Comparison of ENCODE assay signal across 8 mouse cellular contexts in the genomic region with DNA sequence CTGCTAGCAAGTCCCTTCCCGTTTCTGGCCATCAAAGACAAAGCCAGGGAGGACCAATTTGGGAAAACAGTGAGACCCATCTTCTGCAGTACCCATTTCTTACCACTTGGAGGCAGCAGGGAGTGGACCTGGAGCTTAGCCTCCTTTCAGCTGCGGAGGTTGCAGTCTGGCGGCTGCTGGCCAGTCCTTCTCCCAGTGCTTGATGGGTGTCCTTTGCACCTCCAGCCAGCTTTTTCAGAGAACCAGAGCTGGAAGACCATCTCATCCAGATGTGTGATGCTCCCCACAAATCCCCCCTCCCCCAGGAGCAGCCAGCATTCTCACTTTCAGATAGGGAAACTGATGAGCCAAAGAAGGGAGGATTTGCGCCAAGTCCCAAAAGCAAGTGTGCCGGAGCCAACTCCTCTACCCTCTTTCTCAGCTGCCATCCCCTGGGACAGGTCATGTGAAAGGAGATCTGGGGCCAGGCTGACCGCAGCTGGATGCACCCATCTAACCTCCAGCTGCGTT. TPM values are rescaled to one million over a fixed set of nuclear protein-coding genes. Genes with fewer than 3 reads are reported as not detected.
DNase-seq lines count a peak whose midpoint lies in the region; ATAC-seq and TF ChIP-seq lines count a peak whose summit lies in the region.

No protein-coding gene starts in this region.

- no peak for TF ChIP-seq POLR2A in CH12.LX (IDR thresholded peaks at IDR 0.05; ENCODE audit: low read depth, low read length)
- no peak for TF ChIP-seq POLR2A in heart, adult 2 months (IDR thresholded peaks at IDR 0.05; ENCODE audit: insufficient read depth, low read depth, low read length)

- H3K27ac ChIP-seq in CH12.LX (ENCODE audit: insufficient read depth, low read depth), result no peak overlapping the region
- H3K27ac ChIP-seq in heart, adult 2 months, result no peak overlapping the region
- no peak overlapping the region for H3K27ac ChIP-seq in kidney, postnatal 0 days
- H3K27ac ChIP-seq in liver, embryonic 13.5 days, result no peak overlapping the region

- H3K27me3 ChIP-seq in CH12.LX (replicated peaks), result peaks cover 77% of the 10 kb centered on the region
- no peaks in the 10 kb centered on the region for H3K27me3 ChIP-seq in heart, adult 2 months (ENCODE audit: control insufficient read depth, insufficient read depth, low read length)
- H3K27me3 ChIP-seq in kidney, postnatal 0 days (ENCODE audit: insufficient read depth, low read length), result no peaks in the 10 kb centered on the region; the same call in 1 of the 2 replicates
- peaks cover 6% of the 10 kb centered on the region; the same call in 1 of the 2 replicates for H3K27me3 ChIP-seq in liver, embryonic 13.5 days

- no peak for TF ChIP-seq EP300 in CH12.LX (IDR thresholded peaks at IDR 0.05; ENCODE audit: low read length)
- 0 out of 2 replicates have a peak, but pooled peaks have one; percentile 69 for TF ChIP-seq EP300 in heart, adult 2 months (IDR thresholded peaks at IDR 0.05; ENCODE audit: insufficient read depth, low read depth, low read length)

- H3K36me3 ChIP-seq in CH12.LX (replicated peaks in 1 of 2; ENCODE audit: control insufficient read depth in 1 of 2, insufficient read depth in 1 of 2, low read length in 1 of 2), result no peaks in the 10 kb centered on the region
- H3K36me3 ChIP-seq in heart, adult 2 months (ENCODE audit: control insufficient read depth, insufficient read depth, low read length), result no peaks in the 10 kb centered on the region
- H3K36me3 ChIP-seq in kidney, postnatal 0 days (ENCODE audit: insufficient read depth, low read length), result no peaks in the 10 kb centered on the region
- no peaks in the 10 kb centered on the region for H3K36me3 ChIP-seq in liver, embryonic 13.5 days

- 27% methylated on average over 7 of the region's 7 CpGs for WGBS in heart, adult 2 months
- WGBS in kidney, postnatal 0 days, result 19% methylated on average over 7 of the region's 7 CpGs
- WGBS in liver, embryonic 13.5 days (ENCODE audit: insufficient replicate concordance), result 32% methylated on average over 7 of the region's 7 CpGs

- TF ChIP-seq CTCF in CH12.LX (conservative IDR thresholded peaks at IDR 0.05 in 1 of 2, IDR thresholded peaks at IDR 0.05 in 1 of 2; ENCODE audit: low read depth in 2 of 2, low read length in 2 of 2), result peak; percentile 72 to 88
- peak; percentile 97 for TF ChIP-seq CTCF in heart, adult 2 months (IDR thresholded peaks at IDR 0.05)
- TF ChIP-seq CTCF in kidney, postnatal 0 days (IDR thresholded peaks at IDR 0.05; ENCODE audit: low read depth), result peak; percentile 95

- no peaks in the 10 kb centered on the region for H3K9me3 ChIP-seq in CH12.LX (replicated peaks; ENCODE audit: low read length)
- no peaks in the 10 kb centered on the region for H3K9me3 ChIP-seq in kidney, postnatal 0 days (replicated peaks; ENCODE audit: low read length)
- H3K9me3 ChIP-seq in liver, embryonic 13.5 days (replicated peaks), result no peaks in the 10 kb centered on the region

- H3K9ac ChIP-seq in CH12.LX (ENCODE audit: insufficient read depth, low read depth), result no peak overlapping the region
- no peak overlapping the region for H3K9ac ChIP-seq in heart, adult 2 months (ENCODE audit: low read depth, low read length)
- H3K9ac ChIP-seq in kidney, postnatal 0 days (ENCODE audit: low read depth, low read length), result no peak overlapping the region
- H3K9ac ChIP-seq in liver, embryonic 13.5 days, result no peak overlapping the region

- dilution Hi-C loops in CH12.LX (cut with MboI; ENCODE audit: extremely low pct_ligation_motif_present, extremely low pct_unique_long_range_greater_than_20kb, low sequenced_read_pairs), result no loop called here

- peaks cover 3 to 5% of the 10 kb centered on the region in 2 experiments; a peak in 3 of 4 replicates for H3K4me1 ChIP-seq in CH12.LX (ENCODE audit: control insufficient read depth in 1 of 2, insufficient read depth in 2 of 2)
- no peaks in the 10 kb centered on the region; the same call in 1 of the 2 replicates for H3K4me1 ChIP-seq in heart, adult 2 months (ENCODE audit: control insufficient read depth, insufficient read depth, low read length)
- no peaks in the 10 kb centered on the region for H3K4me1 ChIP-seq in kidney, postnatal 0 days (replicated peaks; ENCODE audit: insufficient read depth, low read length)
- no peaks in the 10 kb centered on the region for H3K4me1 ChIP-seq in liver, embryonic 13.5 days (replicated peaks)

- H3K4me2 ChIP-seq in CH12.LX (ENCODE audit: insufficient read depth, low read depth, poor library complexity, severe bottlenecking), result peak overlapping the region; percentile 8; the same call in 1 of the 2 replicates
- 0 out of 2 replicates have a peak overlapping the region, but pooled peaks have one; percentile 1 for H3K4me2 ChIP-seq in kidney, postnatal 0 days (ENCODE audit: low read length)
- H3K4me2 ChIP-seq in liver, embryonic 13.5 days, result no peak overlapping the region

- DNase-seq in CH12.LX (ENCODE audit: extremely low read depth), result peak; percentile 57
- DNase-seq in T-cell, adult 2 months (ENCODE audit: low spot score), result peak; percentile 2
- peak; percentile 74 to 83 for DNase-seq in cerebellum, postnatal 36 days
- DNase-seq in heart, adult 2 months, result peak; percentile 76
- DNase-seq in kidney, postnatal 0 days (ENCODE audit: low spot score), result peak; percentile 86
- DNase-seq in liver, embryonic 13.5 days, result peak; percentile 20
- DNase-seq in retina, postnatal 7 days (ENCODE audit: low read depth, low spot score), result peak; percentile 65

- no peak for ATAC-seq in kidney, postnatal 0 days (replicated peaks; ENCODE audit: low FRiP score, low read depth)
- no peak for ATAC-seq in liver, embryonic 13.5 days (ENCODE audit: low read depth)
- ATAC-seq in inflammation-experienced regulatory T-cells, adult 6 months, result no peak

- no peaks in the 10 kb centered on the region for H3K79me2 ChIP-seq in CH12.LX (replicated peaks; ENCODE audit: control insufficient read depth, extremely low read depth, insufficient read depth, poor library complexity, severe bottlenecking)
- no peaks in the 10 kb centered on the region for H3K79me2 ChIP-seq in heart, adult 2 months (replicated peaks; ENCODE audit: control insufficient read depth, insufficient read depth, low read length)

- TF ChIP-seq RAD21 in CH12.LX (IDR thresholded peaks at IDR 0.05; ENCODE audit: low read depth, low read length), result peak; percentile 44

- in situ Hi-C loops in CH12.LX (cut with MboI; ENCODE audit: low pct_ligation_motif_present, low pct_unique_long_range_greater_than_20kb, low sequenced_read_pairs), result no loop called here

- intact Hi-C loops in heart, adult 2 months (cut with DNase I), result loop anchor here (1.0 to 2.0 kb wide), 2 partner anchors 17 to 46 kb away; no protein-coding TSS in a partner anchor

- no peak overlapping the region for H3K4me3 ChIP-seq in CH12.LX (replicated peaks in 1 of 3; ENCODE audit: low read depth in 2 of 3, low read length in 2 of 3, poor library complexity in 1 of 3)
- H3K4me3 ChIP-seq in heart, adult 2 months, result no peak overlapping the region
- no peak overlapping the region for H3K4me3 ChIP-seq in kidney, postnatal 0 days (replicated peaks; ENCODE audit: low read depth, low read length)
- no peak overlapping the region for H3K4me3 ChIP-seq in liver, embryonic 13.5 days (replicated peaks)

TF ChIP-seq in CH12.LX, 34 proteins besides CTCF, POLR2A, EP300 and RAD21:
- TF ChIP-seq ZC3H11A (IDR thresholded peaks at IDR 0.05; ENCODE audit: low read depth, low read length) (no peak), POLR2AphosphoS2 (IDR thresholded peaks at IDR 0.05; ENCODE audit: low read depth, low read length) (no peak), SMC3 (IDR thresholded peaks at IDR 0.05; ENCODE audit: low read depth, low read length) (peak; percentile 57)

RNA-seq across cellular contexts. Expression of a gene that starts 20.7 kb away (rescaled TPM):
- total RNA-seq in CH12.LX (2012; rRNA removed) (not detected in 2 replicates), CH12.LX (2014; rRNA removed) (not detected in 2 replicates)
- not detected in 2 replicates for polyA plus RNA-seq in CH12.LX (2012; ENCODE audit: insufficient read length, low read depth)
- not detected for total RNA-seq in heart, adult 2 months (2021)
- polyA plus RNA-seq in heart, adult 2 months (2012; rRNA removed), result 1.5 and 1.6 TPM in 2 replicates
- 0.11 TPM in 1 of 2 replicates, not detected in the other for polyA plus RNA-seq in kidney, postnatal 0 days (2015; fragmentation: Nextera tagmentation; extraction: Ambion mirVana)
- not detected in 2 replicates for polyA plus RNA-seq in liver, embryonic 13.5 days (2015; fragmentation: Nextera tagmentation; extraction: Ambion mirVana)
- polyA plus RNA-seq in inflammation-experienced regulatory T-cells, adult 6 months (2017; shearing (Covaris generic)), result not detected

RNA-seq across cellular contexts. Expression of a gene that starts 21.1 kb away (rescaled TPM):
- total RNA-seq in CH12.LX (2012; rRNA removed) (0.04 and 0.08 TPM in 2 replicates), CH12.LX (2014; rRNA removed) (0.08 TPM in 1 of 2 replicates, not detected in the other)
- polyA plus RNA-seq in CH12.LX (2012; ENCODE audit: insufficient read length, low read depth), result 0.06 TPM in 1 of 2 replicates, not detected in the other
- 10 to 100 TPM; 12.7 to 13.7 TPM for total RNA-seq in heart, adult 2 months (2021)
- 15.7 and 17.1 TPM in 2 replicates for polyA plus RNA-seq in heart, adult 2 months (2012; rRNA removed)
- polyA plus RNA-seq in kidney, postnatal 0 days (2015; fragmentation: Nextera tagmentation; extraction: Ambion mirVana), result 18.1 and 19.8 TPM in 2 replicates
- 0.35 and 0.50 TPM in 2 replicates for polyA plus RNA-seq in liver, embryonic 13.5 days (2015; fragmentation: Nextera tagmentation; extraction: Ambion mirVana)
- polyA plus RNA-seq in inflammation-experienced regulatory T-cells, adult 6 months (2017; shearing (Covaris generic)), result not detected

RNA-seq across cellular contexts. Expression of a gene that starts 47.5 kb away (rescaled TPM):
- total RNA-seq in CH12.LX (2012; rRNA removed) (not detected in 2 replicates), CH12.LX (2014; rRNA removed) (not detected in 2 replicates)
- polyA plus RNA-seq in CH12.LX (2012; ENCODE audit: insufficient read length, low read depth), result not detected in 2 replicates
- total RNA-seq in heart, adult 2 months (2021), result 1 to 10 TPM; 1.2 to 1.3 TPM
- 5.5 and 6.1 TPM in 2 replicates for polyA plus RNA-seq in heart, adult 2 months (2012; rRNA removed)
- polyA plus RNA-seq in kidney, postnatal 0 days (2015; fragmentation: Nextera tagmentation; extraction: Ambion mirVana), result 2.6 and 3.2 TPM in 2 replicates
- 0.30 and 0.36 TPM in 2 replicates for polyA plus RNA-seq in liver, embryonic 13.5 days (2015; fragmentation: Nextera tagmentation; extraction: Ambion mirVana)
- polyA plus RNA-seq in inflammation-experienced regulatory T-cells, adult 6 months (2017; shearing (Covaris generic)), result not detected

Comparison
In these comparisons a context has a peak if more than half of its experiments do, and no peak if none do; other contexts are left out.
1. DNase-seq: peak in every context shown above with its lines; median percentile 86 in kidney, postnatal 0 days; 78 in cerebellum, postnatal 36 days; 76 in heart, adult 2 months; 65 in retina, postnatal 7 days; 57 in CH12.LX; 20 in liver, embryonic 13.5 days; 2 in T-cell, adult 2 months.
2. RNA of a gene that starts 21.1 kb away (polyA plus RNA-seq): 18.1 to 19.8 TPM in kidney, postnatal 0 days and 15.7 to 17.1 TPM in heart, adult 2 months; 0.35 to 0.50 TPM in liver, embryonic 13.5 days, 0.06 TPM in CH12.LX and not detected in inflammation-experienced regulatory T-cells, adult 6 months; every median in the first group is over 10 times any median in the second.
3. Peak in every context shown above with its lines, with median percentiles within 50 percentile points of each other: CTCF ChIP-seq.